Mouse (Mus musculus): ENCODE data around the gene Shroom1.
A peak's percentile ranks its signal among the peaks of the same experiment; 100 is the strongest.

Shroom1 gene

GRCm38 (mm10) chr11:53479783-53480301, 22.8 kb downstream of the Shroom1 start, which contains the start of the genes Gm9945 and Sowaha:
Gm9945 (plus strand) TSS chr11:53480166.
Sowaha (minus strand) TSS chr11:53480274.
- no peak for DNase-seq (ENCODE audit: low spot score)

GRCm38 (mm10) chr11:53481088-53481730, 24.2 kb downstream of the Shroom1 start:
- no peak for DNase-seq (ENCODE audit: low spot score)

GRCm38 (mm10) chr11:53483159-53483891, 26.3 kb downstream of the Shroom1 start:
- no peak for DNase-seq (ENCODE audit: low spot score)

GRCm38 (mm10) chr11:53485719-53486118, 28.7 kb downstream of the Shroom1 start:
- no peak for DNase-seq (ENCODE audit: low spot score)

GRCm38 (mm10) chr11:53486351-53486750, 29.3 kb downstream of the Shroom1 start:
- DNase-seq (ENCODE audit: low spot score), result no peak

GRCm38 (mm10) chr11:53486822-53487594, 30.0 kb downstream of the Shroom1 start:
- DNase-seq (ENCODE audit: low spot score), result peak; percentile 67

GRCm38 (mm10) chr11:53489007-53489406, 32.0 kb downstream of the Shroom1 start:
- DNase-seq (ENCODE audit: low spot score), result no peak

GRCm38 (mm10) chr11:53489421-53489820, 32.4 kb downstream of the Shroom1 start:
- no peak for DNase-seq (ENCODE audit: low spot score)

GRCm38 (mm10) chr11:53491954-53492401, 35.0 kb downstream of the Shroom1 start:
- DNase-seq (ENCODE audit: low spot score), result peak; percentile 38

GRCm38 (mm10) chr11:53493243-53493955, 36.4 kb downstream of the Shroom1 start:
- peak; percentile 36 for DNase-seq (ENCODE audit: low spot score)

- DNase-seq (ENCODE audit: low spot score), result no peak
Measured at GRCm38 (mm10) chr11:53495417-53495816, 38.4 kb downstream of the Shroom1 start.

- DNase-seq (ENCODE audit: low spot score), result no peak
Measured at GRCm38 (mm10) chr11:53496946-53497345, 39.9 kb downstream of the Shroom1 start.

GRCm38 (mm10) chr11:53500569-53500968, 43.6 kb downstream of the Shroom1 start:
- DNase-seq (ENCODE audit: low spot score), result peak; percentile 56

- no peak for DNase-seq (ENCODE audit: low spot score)
Measured at GRCm38 (mm10) chr11:53502039-53502765, 45.2 kb downstream of the Shroom1 start.

GRCm38 (mm10) chr11:53503738-53504137, 46.7 kb downstream of the Shroom1 start:
- DNase-seq (ENCODE audit: low spot score), result no peak

- no peak for DNase-seq (ENCODE audit: low spot score)
Measured at GRCm38 (mm10) chr11:53504376-53504775, 47.4 kb downstream of the Shroom1 start.

GRCm38 (mm10) chr11:53505026-53505663, 48.1 kb downstream of the Shroom1 start:
- DNase-seq (ENCODE audit: low spot score), result no peak

GRCm38 (mm10) chr11:53507098-53507805, 50.2 kb downstream of the Shroom1 start:
- no peak for DNase-seq (ENCODE audit: low spot score)

- DNase-seq (ENCODE audit: low spot score), result peak; percentile 91
Measured at GRCm38 (mm10) chr11:53508152-53508551, 51.1 kb downstream of the Shroom1 start.

GRCm38 (mm10) chr11:53508591-53508990, 51.6 kb downstream of the Shroom1 start:
- peak; percentile 65 for DNase-seq (ENCODE audit: low spot score)
